In genomic region chr7:68282304-68283132, GRCm38 (mm10) we compare ENCODE assay signal across 17 mouse cellular contexts. TPM values are rescaled to one million over a fixed set of nuclear protein-coding genes. Genes with fewer than 3 reads are reported as not detected.
DNase-seq lines count a peak whose midpoint lies in the region; ATAC-seq and TF ChIP-seq lines count a peak whose summit lies in the region.
"Had no signal": no experiment of that assay in that cellular context is flagged by ENCODE, and none has a peak within 500 bp of the region (broad histone marks: within the 10 kb centered on the region; RNA-seq: fewer than 3 reads in every experiment).

No protein-coding gene starts in this region.

- no peak for TF ChIP-seq POLR2A in liver, adult 2 months (IDR thresholded peaks at IDR 0.05; ENCODE audit: extremely low read depth, insufficient read depth, low read length)

- H3K36me3 ChIP-seq in liver, adult 2 months (ENCODE audit: control insufficient read depth, insufficient read depth, low read length): 0 out of 2 replicates have a peak, but pooled peaks cover 2% of the 10 kb centered on the region
- H3K36me3 ChIP-seq in liver, embryonic 15.5 days (replicated peaks): no peaks in the 10 kb centered on the region
- no peaks in the 10 kb centered on the region for H3K36me3 ChIP-seq in splenic B cell, adult 2 months (ENCODE audit: control insufficient read depth, insufficient read depth, low read length, poor library complexity, severe bottlenecking)
- H3K36me3 ChIP-seq: embryonic facial prominence, embryonic 12.5 days had no signal

- ATAC-seq in activated CD4-positive, CD25-positive, alpha-beta regulatory T cell, adult 4 months: peak; percentile 13
- ATAC-seq in liver, embryonic 15.5 days (ENCODE audit: insufficient read depth): no peak
- ATAC-seq in erythroblast, adult 5-6 weeks (replicated peaks; ENCODE audit: low FRiP score, poor library complexity, severe bottlenecking): no peak
- ATAC-seq: forebrain, embryonic 13.5 days; intestine, postnatal 0 days; midbrain, embryonic 16.5 days had no signal

- peak overlapping the region; percentile 13 for H3K4me3 ChIP-seq in liver, adult 2 months (ENCODE audit: insufficient read depth, low read depth, low read length)
- no peak overlapping the region for H3K4me3 ChIP-seq in liver, embryonic 15.5 days (replicated peaks)
- H3K4me3 ChIP-seq: embryonic facial prominence, embryonic 12.5 days; forebrain, embryonic 13.5 days had no signal

- peak overlapping the region; percentile 67 for H3K9ac ChIP-seq in liver, adult 2 months (ENCODE audit: low read depth, low read length)
- H3K9ac ChIP-seq in liver, embryonic 15.5 days: no peak overlapping the region
- H3K9ac ChIP-seq: embryonic facial prominence, embryonic 12.5 days; forebrain, embryonic 13.5 days had no signal

- peak overlapping the region; percentile 91 for H3K27ac ChIP-seq in liver, adult 2 months (replicated peaks; ENCODE audit: insufficient read depth, low read depth, low read length)
- H3K27ac ChIP-seq in liver, embryonic 15.5 days (replicated peaks): peak overlapping the region; percentile 15; the same call in 1 of the 2 replicates
- H3K27ac ChIP-seq: embryonic facial prominence, embryonic 12.5 days; forebrain, embryonic 13.5 days had no signal

- peak; percentile 93 for DNase-seq in liver, adult 2 months (ENCODE audit: extremely low read depth, low read depth, low spot score)
- no peak for DNase-seq in liver
- DNase-seq in splenic B cell, adult 2 months (ENCODE audit: low read depth, low spot score): peak; percentile 85
- DNase-seq in layer of hippocampus, postnatal 36 days: no peak
- no peak for DNase-seq in retina, postnatal 1 day
- DNase-seq: cerebellum, adult 9-11 months; gastrocnemius, postnatal 14 days; left cerebral cortex, postnatal 4 days had no signal

- no peaks in the 10 kb centered on the region for H3K9me3 ChIP-seq in liver, embryonic 15.5 days (replicated peaks)
- H3K9me3 ChIP-seq: embryonic facial prominence, embryonic 12.5 days; forebrain, embryonic 13.5 days had no signal

- WGBS in liver, adult 2 months: 39% methylated on average over 22 of the region's 22 CpGs
- WGBS in liver, embryonic 15.5 days (ENCODE audit: insufficient replicate concordance): 42% methylated on average over 22 of the region's 22 CpGs

- peaks cover 29% of the 10 kb centered on the region; the same call in 1 of the 2 replicates for H3K79me2 ChIP-seq in liver, adult 2 months (ENCODE audit: control insufficient read depth, insufficient read depth, low read length)

- H3K4me2 ChIP-seq in liver, embryonic 15.5 days: peak overlapping the region; percentile 5
- H3K4me2 ChIP-seq: embryonic facial prominence, embryonic 12.5 days; forebrain, embryonic 13.5 days had no signal

- peaks cover 53% of the 10 kb centered on the region for H3K4me1 ChIP-seq in liver, adult 2 months (ENCODE audit: control insufficient read depth, insufficient read depth, low read length)
- 0 out of 2 replicates have a peak, but pooled peaks cover 13% of the 10 kb centered on the region for H3K4me1 ChIP-seq in liver, embryonic 15.5 days (replicated peaks)
- H3K4me1 ChIP-seq: forebrain, embryonic 13.5 days had no signal

- TF ChIP-seq CTCF in liver, adult 2 months (IDR thresholded peaks at IDR 0.05; ENCODE audit: low read depth, low read length): no peak

- no peaks in the 10 kb centered on the region for H3K27me3 ChIP-seq in liver, adult 2 months (ENCODE audit: control insufficient read depth, insufficient read depth, low read length)
- H3K27me3 ChIP-seq in liver, embryonic 15.5 days: no peaks in the 10 kb centered on the region
- no peaks in the 10 kb centered on the region for H3K27me3 ChIP-seq in splenic B cell, adult 2 months (ENCODE audit: control insufficient read depth, insufficient read depth, low read length, poor library complexity, severe bottlenecking)
- H3K27me3 ChIP-seq: embryonic facial prominence, embryonic 12.5 days had no signal

RNA-seq across cellular contexts. Expression of gene Fam169b, which starts 8.9 kb away (rescaled TPM):
- 17.6 and 21.8 TPM in 2 replicates for total RNA-seq in liver, adult 2 months (2014; rRNA removed)
- polyA plus RNA-seq in liver, adult 2 months (2012; rRNA removed): 25.2 and 25.8 TPM in 2 replicates
- polyA plus RNA-seq in activated CD4-positive, CD25-positive, alpha-beta regulatory T cell, adult 4 months (2017; shearing (Covaris generic)): 10 to 100 TPM; 85.3 to 95.2 TPM
- polyA plus RNA-seq in liver, embryonic 15.5 days (2015; fragmentation: Nextera tagmentation; extraction: Ambion mirVana): 0.48 and 0.53 TPM in 2 replicates
- total RNA-seq in layer of hippocampus, postnatal 36 days (2021): under 1 TPM; 0.51 to 0.92 TPM
- not detected in 2 replicates for total RNA-seq in erythroblast, adult 5-6 weeks (2015; ENCODE audit: low replicate concordance)
- total RNA-seq in erythroblast, adult 5-6 weeks (2017; ENCODE audit: low replicate concordance): 0.60 TPM in 1 of 2 replicates, not detected in the other
- polyA plus RNA-seq: forebrain, embryonic 13.5 days had no signal

RNA-seq across cellular contexts. Expression of gene Pgpep1l, which starts 18.5 kb away (rescaled TPM):
- total RNA-seq in liver, adult 2 months (2014; rRNA removed): 1.1 and 1.5 TPM in 2 replicates
- polyA plus RNA-seq in liver, adult 2 months (2012; rRNA removed): 0.15 and 0.32 TPM in 2 replicates
- 1 to 10 TPM; 3.6 to 4.4 TPM for polyA plus RNA-seq in activated CD4-positive, CD25-positive, alpha-beta regulatory T cell, adult 4 months (2017; shearing (Covaris generic))
- not detected in 2 replicates for polyA plus RNA-seq in liver, embryonic 15.5 days (2015; fragmentation: Nextera tagmentation; extraction: Ambion mirVana)
- total RNA-seq in layer of hippocampus, postnatal 36 days (2021): 1 to 10 TPM; 2.3 to 2.9 TPM
- not detected in 2 replicates for total RNA-seq in erythroblast, adult 5-6 weeks (2015; ENCODE audit: low replicate concordance)
- total RNA-seq in erythroblast, adult 5-6 weeks (2017; ENCODE audit: low replicate concordance): not detected in 2 replicates
- total RNA-seq: left cerebral cortex, postnatal 4 days had no signal
- polyA plus RNA-seq: embryonic facial prominence, embryonic 12.5 days; forebrain, embryonic 13.5 days; intestine, postnatal 0 days; large intestine, adult 2 months; lung, embryonic 16.5 days; midbrain, embryonic 16.5 days had no signal

Comparison
In these comparisons a context has a peak if more than half of its experiments do, and no peak if none do; other contexts are left out.
1. DNase-seq: peak in liver, adult 2 months (single experiment) and splenic B cell, adult 2 months (single experiment); none in liver (single experiment), layer of hippocampus, postnatal 36 days (0 of 2) and retina, postnatal 1 day (single experiment).